Mouse (Mus musculus) embryonic fibroblast, embryonic 13.5 days (primary cell): ENCODE data around the gene Grid2.

Source experiments
- CTCF ChIP-seq: IDR thresholded peaks from 2 replicates; pipeline ENCODE4 v1.5.1; 2011; ENCODE audit warnings: mild to moderate bottlenecking, control low read depth, low read length, moderate library complexity, borderline replicate concordance; ENCODE audit not compliant: insufficient read depth
- POLR2A ChIP-seq: IDR thresholded peaks from 2 replicates; pipeline ENCODE4 v1.6.1; 2011; ENCODE audit warnings: low read depth, mild to moderate bottlenecking, control low read depth, low read length, moderate library complexity

GRCm38 (mm10) chr6:64504394-64504793 is 1248.7 kb downstream of the Grid2 start:
- no peak for TF ChIP-seq POLR2A
- TF ChIP-seq CTCF, result no peak
